Mouse (Mus musculus) testis, postnatal 14 days (tissue): ENCODE results near the gene Sh2b1.

Experiments
- DNase-seq: peaks from one replicate; pipeline ENCODE4 v3.0.0; 2021; ENCODE audit warnings: low spot score

Sh2b1 gene

DNA sequence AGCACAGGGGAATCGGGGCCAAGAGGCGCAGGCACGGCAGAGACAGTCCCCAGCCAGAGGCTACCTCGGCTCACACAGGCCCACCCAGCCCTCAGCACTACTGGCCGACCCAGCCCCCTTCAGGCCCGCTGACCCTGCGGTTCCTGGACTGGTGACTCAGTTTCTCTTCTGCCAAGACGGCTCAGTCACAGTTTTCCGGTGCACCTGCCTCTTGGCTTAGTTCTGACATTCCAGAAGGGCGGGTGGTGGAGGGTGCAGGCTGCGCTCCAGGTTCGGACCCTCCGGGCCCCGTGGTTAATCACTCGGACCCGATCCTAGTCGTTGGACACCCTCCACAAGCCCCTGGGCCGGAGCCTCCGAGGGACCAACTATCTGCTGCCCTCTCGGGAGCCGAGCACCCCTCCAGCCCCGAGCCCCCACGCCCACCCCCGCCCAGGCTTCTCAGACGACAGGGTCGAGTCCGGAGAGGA is 703 bp downstream of the Sh2b1 start:
- no peak for DNase-seq

DNA sequence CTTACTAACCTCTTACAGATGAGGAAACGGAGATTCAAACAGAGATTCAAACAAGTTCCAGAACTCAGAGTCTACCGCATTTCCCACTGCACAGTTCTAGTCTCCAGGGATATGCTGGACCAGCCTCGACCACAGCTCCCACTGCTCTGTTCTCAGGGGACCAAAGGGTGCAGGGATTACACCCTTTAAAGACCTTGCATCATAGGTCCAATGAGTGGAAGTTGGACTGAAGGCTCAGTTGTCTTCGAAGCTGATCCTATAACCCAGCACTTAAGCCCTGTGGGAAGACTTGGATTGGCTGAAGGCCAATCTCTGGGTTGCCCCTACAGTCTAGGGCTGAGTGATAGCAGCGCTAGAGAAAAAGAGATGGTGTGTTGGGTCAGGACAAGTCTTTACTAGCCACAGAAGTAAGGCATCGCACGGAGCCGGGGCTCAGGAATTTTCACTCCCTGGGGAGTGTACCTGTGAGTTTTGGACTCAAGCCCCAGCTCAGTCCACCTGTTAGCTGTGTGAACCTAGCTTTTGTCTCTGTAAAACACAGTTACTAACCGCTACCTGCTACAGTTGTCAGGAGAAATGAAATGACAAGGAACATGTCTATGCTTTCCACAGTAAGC is 1.6 kb downstream of the Sh2b1 start:
- DNase-seq: no peak

DNA sequence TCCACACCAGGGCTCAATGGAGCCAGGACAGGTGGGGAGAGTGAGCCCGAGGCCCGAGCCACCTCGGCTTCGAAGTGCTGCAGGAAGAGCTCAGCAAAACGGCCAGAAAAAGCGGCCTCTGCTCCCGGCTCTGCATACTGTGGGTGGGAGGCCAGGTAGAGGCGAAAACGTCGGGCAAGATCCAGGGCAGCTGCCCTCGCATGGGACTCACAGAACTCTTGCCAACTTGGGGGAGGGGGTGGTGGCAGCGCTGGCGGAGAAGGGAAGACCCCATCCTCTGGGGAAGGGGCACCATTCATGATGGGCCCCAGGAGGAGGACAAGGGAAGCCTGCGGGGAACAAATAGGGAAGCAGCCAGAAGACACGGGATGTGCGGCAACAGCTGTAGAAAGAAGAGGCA is 2.5 kb downstream of the Sh2b1 start:
- no peak for DNase-seq

DNA sequence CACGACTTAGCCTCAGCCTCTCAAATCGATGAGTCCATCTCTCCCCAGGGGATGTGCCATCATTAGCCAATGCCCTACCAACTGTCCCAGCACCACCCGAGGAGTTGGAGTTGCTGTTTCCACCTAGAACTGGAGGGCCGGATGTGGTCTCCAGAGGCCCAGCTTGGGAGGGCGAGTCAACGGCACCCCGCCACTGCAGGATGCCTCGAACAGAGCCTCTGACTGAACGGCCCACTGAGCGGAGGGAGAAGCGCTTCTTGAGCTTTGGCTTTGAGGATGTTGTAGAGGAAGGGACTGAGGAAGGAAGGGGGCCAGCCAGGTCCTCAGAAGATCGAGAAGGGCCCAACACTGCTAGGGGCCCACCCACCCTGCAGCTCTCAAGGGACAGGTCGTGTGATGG is 2.9 kb downstream of the Sh2b1 start:
- DNase-seq: no peak

DNA sequence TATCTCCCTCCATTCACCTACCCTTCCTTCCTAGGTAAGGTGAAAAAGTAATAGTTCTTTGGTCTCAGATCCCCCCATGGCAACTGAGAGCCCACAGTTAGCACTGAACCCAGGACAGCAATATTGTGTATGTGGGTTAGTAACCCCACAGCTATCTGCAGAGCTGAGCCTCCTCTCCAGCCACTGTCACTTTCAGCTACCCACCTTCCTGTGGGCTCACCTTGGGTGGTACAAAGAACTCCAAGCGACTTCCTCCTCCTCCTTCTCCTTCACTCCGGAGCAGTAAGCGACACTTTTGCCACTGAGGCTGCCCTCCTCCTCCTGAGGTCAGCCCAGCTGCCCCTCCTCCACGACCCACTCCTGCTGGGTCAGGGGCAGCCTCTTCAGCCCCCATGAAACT is 3.4 kb downstream of the Sh2b1 start:
- DNase-seq: no peak

DNA sequence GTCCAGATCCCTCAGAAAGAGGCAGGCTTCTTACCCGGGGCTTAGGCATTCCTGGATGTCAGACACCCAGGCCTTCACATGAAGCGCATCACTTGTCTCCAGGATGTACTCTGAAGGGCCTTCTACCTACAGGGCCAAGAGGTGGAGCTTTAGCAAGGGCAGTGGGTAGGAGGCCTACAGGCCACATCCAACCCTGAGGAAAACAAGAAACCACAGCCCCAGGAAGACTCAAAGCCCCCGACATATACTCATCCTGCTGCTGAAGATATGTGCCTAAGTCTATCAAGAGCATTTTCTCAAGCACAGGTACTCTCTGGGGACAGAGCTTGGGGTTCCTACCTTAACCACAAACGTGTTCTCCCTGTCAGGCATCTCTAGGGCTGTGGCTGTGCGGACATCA is 3.9 kb downstream of the Sh2b1 start:
- DNase-seq: no peak

DNA sequence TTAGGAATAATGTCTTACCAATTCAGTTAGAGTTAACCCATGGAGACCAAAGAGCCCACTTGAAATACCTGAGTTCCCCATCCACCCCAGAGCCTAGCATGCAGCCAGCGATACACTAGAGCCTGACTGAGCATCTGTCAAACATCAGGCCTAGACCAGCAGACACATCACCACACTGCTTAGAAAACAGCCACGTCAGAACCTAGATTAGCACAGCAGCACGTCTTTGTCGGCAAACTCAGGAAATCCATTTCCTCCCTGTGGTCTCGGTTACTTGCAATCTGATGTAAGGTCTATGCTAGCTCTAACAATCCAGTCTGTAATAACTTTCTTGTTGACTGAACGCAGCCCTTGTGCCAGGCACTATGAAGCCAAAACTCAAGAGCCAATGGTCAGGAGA is 5.1 kb downstream of the Sh2b1 start:
- DNase-seq: no peak

DNA sequence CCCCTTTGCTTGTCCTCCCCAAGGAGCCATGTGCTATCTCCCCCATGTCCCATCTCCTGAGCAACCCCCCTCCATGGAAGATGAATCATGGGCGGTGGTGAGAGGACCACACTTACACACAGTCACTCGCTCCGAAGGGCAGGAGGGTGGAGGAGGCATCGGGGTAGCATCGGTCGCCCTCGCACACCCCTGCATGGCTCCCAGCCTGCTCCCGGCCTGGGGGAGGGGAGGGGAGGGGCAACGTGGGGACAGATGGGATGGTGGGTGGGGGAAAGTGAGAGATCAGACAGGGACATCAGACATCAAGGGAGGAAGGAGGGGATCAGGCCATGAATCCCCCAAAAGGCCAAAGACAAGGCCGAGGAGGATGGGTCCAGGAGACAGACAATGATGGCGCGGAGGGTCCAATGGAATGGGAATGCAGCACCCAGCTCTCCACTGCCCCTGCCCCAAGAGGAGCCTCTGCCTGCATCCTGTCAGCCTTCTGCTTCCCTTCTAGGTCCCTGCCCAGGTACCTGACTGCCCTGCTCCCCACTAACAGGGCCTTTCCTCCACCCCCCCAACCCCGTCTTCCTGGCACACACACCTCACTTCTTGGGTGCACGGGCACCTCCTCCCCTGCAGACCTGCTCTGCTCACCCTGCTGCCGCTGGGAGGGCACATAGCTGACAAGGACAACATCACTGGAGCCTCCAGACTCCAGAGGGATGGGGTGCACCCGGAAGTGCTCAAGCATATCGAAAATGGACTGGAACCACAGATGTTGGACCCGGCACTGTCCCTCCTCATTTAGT is 7.2 kb downstream of the Sh2b1 start:
- no peak for DNase-seq

DNA sequence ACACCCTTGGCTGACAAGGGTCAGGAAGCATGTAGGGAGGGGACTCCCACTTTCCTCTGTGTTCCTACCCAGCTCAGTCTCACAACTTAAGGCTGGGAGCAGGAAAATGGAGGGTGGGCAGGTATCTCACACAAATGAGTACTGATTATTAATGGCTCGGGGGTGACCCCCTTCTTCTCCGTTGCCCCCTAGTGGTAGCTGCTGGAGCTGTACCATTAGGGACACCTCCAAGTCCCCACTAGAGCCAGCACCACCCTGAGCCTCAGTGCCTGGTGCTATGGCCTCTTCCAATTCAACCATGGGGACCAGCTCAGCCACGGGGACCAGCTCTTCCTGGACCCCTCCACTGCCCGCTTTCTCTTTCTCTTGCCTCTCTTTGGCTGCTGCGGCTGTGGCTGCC is 8.0 kb downstream of the Sh2b1 start:
- no peak for DNase-seq

DNA sequence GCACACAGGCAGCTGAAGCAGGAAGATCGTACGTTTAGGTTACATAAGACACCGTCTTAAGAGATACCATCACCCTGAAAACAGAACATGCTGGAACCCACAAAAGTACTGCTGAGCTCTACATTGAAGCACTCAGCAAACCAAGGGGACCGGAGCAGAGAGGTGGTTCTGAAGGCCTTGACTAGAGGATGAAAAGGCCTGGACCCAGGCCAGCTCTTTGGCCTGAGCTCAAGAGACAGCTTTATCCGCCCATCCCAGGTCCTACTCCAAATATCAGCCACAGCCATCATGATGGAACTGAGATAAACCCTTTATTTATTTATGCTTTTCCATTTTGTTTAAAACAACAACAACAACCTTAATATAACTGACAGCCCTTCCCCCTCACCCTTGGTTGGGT is 8.5 kb downstream of the Sh2b1 start:
- DNase-seq: no peak

DNA sequence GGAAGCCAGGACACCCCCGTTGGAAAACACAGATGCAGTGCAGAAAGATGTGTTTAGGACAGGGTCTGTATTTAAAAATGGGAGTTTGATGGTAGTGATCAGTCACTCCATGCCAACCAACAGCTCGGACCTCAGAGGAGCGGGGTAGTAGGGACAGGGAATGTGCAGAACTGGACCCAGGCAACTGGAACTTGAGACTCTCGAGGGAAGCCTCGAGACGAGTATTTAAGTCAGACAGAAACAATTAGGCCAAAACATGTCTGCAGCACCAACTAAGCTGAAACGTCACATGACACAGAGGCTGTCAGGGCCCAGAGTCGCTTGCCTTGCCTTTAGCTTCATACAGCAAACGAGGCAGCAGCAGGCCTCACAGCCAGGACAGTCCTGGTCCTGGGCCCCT is 9.1 kb downstream of the Sh2b1 start:
- DNase-seq: no peak

DNA sequence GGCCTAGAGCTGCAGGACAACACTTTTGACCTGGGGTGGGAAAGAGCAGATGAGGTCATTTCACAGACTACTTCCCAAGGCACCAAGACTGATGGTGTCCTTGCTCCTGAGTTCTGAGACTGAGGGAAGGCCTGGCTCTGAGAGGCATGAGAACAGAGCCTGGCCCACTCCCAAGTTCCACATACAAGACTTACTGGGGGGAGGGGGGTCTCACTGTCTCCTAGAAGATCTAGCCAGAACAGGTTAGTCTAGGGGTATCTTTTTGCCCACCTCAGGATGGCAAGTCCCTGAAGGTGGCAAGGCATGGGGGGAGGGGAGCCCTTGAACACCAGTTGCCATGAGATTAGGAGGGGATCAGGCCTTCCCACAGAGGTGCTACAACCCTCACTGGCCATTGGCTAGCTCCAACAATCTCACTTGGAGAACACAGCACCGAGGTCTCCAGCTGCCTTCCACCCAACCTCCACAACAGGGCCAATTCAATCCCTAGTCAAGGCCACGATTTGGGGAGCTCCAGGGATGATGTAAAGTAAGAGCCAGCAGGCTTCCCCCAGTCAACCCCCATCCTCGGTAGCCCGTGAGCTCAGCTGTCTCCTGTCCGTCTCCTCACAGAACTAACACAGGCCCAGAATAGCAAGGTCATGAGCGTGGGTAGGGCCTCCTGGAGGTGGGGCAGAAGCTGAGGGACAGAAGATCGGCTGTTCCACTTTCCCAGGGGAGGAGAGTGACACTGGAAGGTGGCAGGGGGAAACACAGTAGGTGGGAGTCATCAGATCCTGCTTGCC is 9.8 kb downstream of the Sh2b1 start:
- DNase-seq: no peak

DNA sequence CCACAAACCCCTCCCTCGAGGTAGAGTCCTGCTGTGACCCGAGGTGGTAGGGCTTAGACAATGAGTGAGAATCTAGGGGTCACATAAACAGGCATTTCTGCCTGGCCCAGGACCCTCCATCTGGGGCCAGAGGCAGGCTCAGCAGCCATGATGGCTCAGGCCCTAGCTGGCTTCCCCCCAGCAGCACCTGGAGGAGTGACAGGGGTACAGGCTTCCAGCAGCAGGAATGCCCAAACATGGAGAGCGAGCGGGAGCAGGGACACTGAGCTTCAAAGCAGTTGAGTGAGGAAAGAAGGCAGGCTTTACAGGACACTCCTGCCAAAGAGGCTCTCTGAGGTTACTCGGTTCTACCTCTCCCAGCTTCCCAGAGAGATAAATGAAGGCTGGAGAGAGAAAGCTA is 10.4 kb downstream of the Sh2b1 start:
- DNase-seq: peak; percentile 35

DNA sequence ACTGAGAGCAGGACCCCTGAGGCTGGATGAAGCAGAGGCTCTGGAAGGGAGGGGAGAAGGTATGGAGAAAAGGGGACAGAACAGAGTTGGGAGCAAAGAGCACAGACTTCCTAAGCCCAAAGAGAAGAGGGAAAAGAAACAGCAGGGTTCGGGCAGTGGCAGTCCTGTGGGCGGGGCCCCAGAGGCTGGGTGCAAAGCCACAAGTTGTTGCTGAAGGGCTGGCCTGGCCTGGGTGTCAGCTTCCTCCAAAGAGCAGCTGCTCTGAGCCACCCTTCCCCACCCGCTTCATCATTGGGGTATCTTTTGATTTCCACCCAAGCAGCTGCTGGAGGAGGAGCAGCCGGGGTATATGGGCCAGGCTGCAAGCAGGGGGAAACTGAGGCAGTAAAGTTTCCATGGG is 11.1 kb downstream of the Sh2b1 start:
- no peak for DNase-seq

DNA sequence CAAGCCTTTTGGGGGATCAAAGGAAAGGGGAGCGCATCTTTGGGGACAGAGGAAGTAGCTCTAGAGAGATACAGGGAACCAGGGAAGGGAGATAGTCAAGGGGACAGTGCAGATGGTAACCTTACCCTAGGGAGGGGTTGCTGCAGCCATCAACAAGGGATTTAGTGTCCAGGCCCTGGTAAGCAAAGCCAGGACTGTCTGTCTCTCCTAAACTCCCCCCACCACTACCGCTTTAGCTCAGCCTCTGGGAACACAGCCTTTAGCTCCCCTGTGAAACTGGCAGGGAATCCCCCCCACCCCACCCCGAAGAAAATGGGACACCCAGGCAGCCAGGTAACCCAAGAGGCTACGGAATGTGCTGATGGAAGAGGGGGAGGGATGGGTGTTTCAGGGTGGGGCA is 11.7 kb downstream of the Sh2b1 start:
- no peak for DNase-seq

DNA sequence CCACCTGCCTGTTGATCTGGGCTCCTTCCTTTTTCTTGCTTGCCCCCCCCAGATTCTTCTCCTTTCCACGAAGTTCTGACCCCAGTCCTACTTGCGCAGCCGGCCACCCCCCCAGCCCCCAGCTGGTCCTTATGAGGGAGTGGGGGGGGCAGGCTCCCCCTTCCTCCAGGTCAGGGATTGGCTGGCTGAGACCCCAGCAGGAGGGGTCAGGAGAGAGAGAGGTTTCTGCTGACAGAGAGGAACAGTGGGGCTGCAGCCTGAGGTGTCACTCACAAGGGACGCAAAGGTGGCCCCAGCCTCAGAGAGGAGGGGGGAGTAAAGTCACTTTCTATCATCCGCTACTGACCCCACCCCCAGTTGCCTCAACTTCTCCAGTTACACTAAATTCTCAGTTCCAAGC is 12.2 kb downstream of the Sh2b1 start, which contains the start of gene Atp2a1:
TSS of gene Atp2a1 (minus strand) at position 105 of the 400 bp plus-strand sequence.
- DNase-seq: no peak

DNA sequence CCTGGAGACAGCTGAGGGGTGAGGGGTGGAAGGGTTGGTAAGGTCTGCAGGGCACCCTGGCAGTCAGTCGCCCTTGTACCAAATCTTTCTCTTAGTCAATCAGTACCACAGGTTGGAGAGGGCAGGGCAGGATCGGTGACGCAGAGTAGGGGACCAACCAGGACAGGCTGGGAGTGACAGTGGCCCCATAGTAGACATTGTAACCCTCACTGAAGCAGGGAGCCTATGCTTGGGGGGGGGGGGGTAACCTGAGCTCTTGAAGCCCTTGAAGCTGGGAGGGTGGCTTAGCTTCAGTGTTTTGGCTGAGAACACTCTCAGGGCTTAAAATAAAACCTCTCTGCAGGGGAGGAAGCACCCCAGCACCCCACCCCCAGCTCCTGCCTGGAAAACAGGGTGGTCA is 13.6 kb downstream of the Sh2b1 start:
- DNase-seq: no peak

DNA sequence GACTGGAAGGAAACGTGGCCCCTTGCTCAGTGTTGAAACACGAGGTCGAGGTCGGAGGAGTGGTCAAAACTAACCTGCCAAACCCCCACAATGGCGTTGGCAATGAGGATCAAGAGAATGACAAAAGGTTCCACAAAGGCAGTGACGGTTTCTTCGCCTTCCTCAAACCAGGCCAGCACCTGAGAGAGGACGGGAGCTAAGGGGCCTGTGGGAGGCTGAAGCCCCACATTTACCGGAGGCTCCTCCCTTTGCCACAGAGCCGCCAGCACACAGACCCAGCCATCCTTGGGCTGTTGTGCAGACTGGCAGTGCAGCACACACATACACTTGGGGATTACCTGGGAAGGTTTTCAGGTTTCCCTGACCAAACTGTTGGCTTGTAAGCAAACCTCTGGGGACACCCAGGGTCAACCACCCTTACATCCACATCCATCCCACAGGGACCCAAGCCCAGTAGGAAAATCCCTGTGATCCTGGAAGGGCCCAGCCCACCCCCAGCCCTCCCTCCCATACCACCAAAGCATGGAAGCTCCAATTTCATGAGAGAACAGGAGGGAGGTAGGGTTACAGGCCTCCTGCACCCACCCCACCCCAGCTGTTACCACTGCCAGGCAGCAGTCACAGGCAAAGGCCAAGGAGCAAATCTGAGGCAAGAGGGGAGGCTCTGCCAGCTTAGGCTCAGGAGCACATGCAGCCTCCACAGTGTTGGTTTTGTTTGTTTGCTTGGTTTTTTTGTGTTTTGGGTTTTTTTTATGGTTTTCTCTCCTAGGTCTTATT is 14.4 kb downstream of the Sh2b1 start:
- no peak for DNase-seq

DNA sequence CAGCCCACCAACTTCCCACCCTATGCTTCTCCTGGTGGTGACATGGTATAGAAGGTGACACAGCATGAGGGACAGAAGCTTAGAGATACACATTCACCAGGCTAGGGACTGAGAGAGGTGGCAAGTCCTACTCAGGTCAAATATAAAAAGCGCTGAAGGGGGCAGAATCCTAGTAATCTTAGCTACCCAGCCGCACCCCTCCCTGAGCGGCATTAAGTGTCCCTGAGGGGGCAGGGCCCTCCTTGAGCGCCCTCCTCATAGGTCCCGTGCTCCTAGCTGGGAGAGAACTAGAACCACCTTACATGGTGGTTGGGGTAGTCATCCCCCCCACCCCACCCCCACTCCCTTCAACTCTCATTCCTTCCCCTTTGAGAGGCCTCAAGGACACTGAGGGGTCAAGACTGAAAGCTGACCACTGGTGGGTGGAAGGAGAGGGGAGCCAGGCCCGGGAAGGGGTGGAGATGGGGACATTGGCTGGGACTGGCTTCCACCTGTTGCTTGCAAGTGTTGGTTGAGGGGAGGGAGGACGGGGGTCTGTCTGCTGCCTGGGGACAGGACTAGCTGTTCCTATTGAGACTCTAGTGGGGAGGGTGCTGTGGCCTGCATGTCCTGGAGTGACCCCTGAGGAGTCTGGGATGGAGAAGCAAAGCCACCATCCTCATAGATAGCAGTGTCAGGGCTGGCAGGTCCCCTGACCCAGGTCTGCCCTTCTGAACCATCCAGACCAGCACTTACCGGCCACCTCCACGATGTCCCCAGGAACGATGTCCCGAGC is 16.2 kb downstream of the Sh2b1 start:
- no peak for DNase-seq

DNA sequence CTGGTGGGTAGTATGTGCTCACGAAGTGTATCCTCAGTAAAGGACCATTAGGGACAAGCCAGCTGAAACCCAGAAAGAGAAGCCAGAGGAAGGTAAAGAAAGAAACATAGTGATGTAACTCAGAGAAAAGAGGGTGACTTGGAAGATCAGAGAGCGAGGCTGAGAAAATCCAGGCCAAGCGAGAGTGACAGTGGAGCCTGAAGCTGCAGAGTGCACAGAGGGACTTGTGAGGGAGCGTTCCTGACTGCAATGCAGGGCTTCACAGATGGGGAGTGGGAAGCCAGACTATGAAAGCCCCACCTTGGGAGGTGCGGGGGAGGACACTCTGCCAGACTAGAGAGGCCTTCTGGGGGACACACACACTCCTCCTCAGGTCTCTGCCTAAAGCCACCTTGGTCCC is 17.0 kb downstream of the Sh2b1 start:
- no peak for DNase-seq
